Mouse (Mus musculus) liver, adult 2 months (tissue): ENCODE results near the gene Spats1. TPM values are rescaled to one million over a fixed set of nuclear protein-coding genes. Genes with fewer than 3 reads are reported as not detected.
"Not testable (repeated sequence)": the region's sequence is repeated elsewhere in the genome, so short reads cannot be mapped to it uniquely, and the experiment has no call there.

Experiments used
- DNase-seq: peaks from one replicate; pipeline ENCODE4 v3.0.0-alpha.2; 2011; ENCODE audit warnings: low read depth, low spot score; ENCODE audit errors: extremely low read depth
- H3K27ac ChIP-seq: fragments of 200-500 bp; replicated peaks from 2 replicates; pipeline ENCODE4 v1.5.1; 2012; ENCODE audit warnings: low read depth, mild to moderate bottlenecking, control low read depth, inconsistent platforms, low read length; ENCODE audit not compliant: insufficient read depth
- H3K27me3 ChIP-seq: fragments of 200-500 bp; 2 replicates; pipeline ENCODE4 v1.6.1; 2012; ENCODE audit warnings: mild to moderate bottlenecking, moderate library complexity, low read length, inconsistent platforms; ENCODE audit not compliant: control insufficient read depth, insufficient read depth
- H3K36me3 ChIP-seq: fragments of 200-500 bp; 2 replicates; pipeline ENCODE4 v1.6.1; 2012; ENCODE audit warnings: low read length, inconsistent platforms; ENCODE audit not compliant: control insufficient read depth, insufficient read depth
- H3K4me1 ChIP-seq: fragments of 200-500 bp; 2 replicates; pipeline ENCODE4 v1.6.1; 2011; ENCODE audit warnings: low read length; ENCODE audit not compliant: control insufficient read depth, insufficient read depth
- H3K4me3 ChIP-seq: fragments of 200-500 bp; 2 replicates; pipeline ENCODE4 v1.5.1; 2011; ENCODE audit warnings: low read depth, mild to moderate bottlenecking, control low read depth, low read length, moderate library complexity; ENCODE audit not compliant: insufficient read depth
- H3K79me2 ChIP-seq: fragments of 200-500 bp; 2 replicates; pipeline ENCODE4 v1.6.1; 2012; ENCODE audit warnings: inconsistent platforms, mild to moderate bottlenecking, low read length, moderate library complexity; ENCODE audit not compliant: control insufficient read depth, insufficient read depth
- H3K9ac ChIP-seq: fragments of 200-500 bp; 2 replicates; pipeline ENCODE4 v1.6.1; 2012; ENCODE audit warnings: low read depth, mild to moderate bottlenecking, control low read depth, inconsistent platforms, low read length
- CTCF ChIP-seq: fragments of 200-500 bp; IDR thresholded peaks from 2 replicates; pipeline ENCODE4 v1.5.1; 2011; ENCODE audit warnings: low read depth, low read length, control low read depth
- POLR2A ChIP-seq: fragments of 200-500 bp; IDR thresholded peaks from 2 replicates; pipeline ENCODE4 v1.6.1; 2011; ENCODE audit warnings: low read length, control low read depth; ENCODE audit not compliant: insufficient read depth; ENCODE audit errors: extremely low read depth
- WGBS: fragments of 180-500 bp; shearing (Covaris S2); methylation state at CpG from one replicate; pipeline ENCODE4 v1.1.7; 2018; 5-methylcytosine and 5-hydroxymethylcytosine counted together
- polyA plus RNA-seq: library from polyadenylated mRNA; depleted of rRNA; stranded (reverse); fragments of >200 nt; gene quantifications from 2 replicates; pipeline ENCODE4 v1.2.3, GENCODE M21; 2012
- total RNA-seq: library from RNA; depleted of rRNA; stranded (reverse); fragments of >200 nt; gene quantifications from 2 replicates; pipeline ENCODE4 v1.2.3, GENCODE M21; 2014

Spats1 gene
- total and polyA plus RNA-seq, 2 experiments, result not detected

- no peaks in the 10 kb centered on the region for H3K36me3 ChIP-seq
- DNase-seq, result no peak
- TF ChIP-seq CTCF, result no peak
- no peak for TF ChIP-seq POLR2A
- WGBS, result 87% methylated on average over 4 of the region's 4 CpGs
- no peaks in the 10 kb centered on the region for H3K79me2 ChIP-seq
- no peak overlapping the region for H3K9ac ChIP-seq
- H3K27me3 ChIP-seq, result no peaks in the 10 kb centered on the region
- no peaks in the 10 kb centered on the region for H3K4me1 ChIP-seq
- no peak overlapping the region for H3K4me3 ChIP-seq
- no peak overlapping the region for H3K27ac ChIP-seq
Observed at GRCm38 (mm10) chr17:45458516-45458915, 16.7 kb downstream of the Spats1 start.

DNA sequence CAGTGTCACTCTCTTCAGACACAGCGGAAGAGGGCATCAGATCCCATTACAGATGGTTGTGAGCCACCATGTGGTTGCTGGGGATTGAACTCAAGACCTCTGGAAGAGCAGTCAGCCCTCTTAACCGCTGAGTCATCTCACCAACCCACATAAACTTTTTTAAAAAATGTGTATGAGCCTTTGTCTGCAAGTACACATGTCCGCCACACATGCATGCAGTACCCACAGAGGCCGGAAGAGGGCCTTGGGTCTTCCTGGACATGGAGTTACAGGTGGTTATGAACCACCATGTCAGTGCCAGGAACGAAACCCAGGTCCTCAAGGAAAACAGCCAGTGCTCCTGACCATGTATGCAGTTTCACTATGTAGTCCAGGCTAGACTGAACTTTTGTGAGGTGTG, 17.7 kb downstream of the Spats1 start:
- Histone ChIP-seq H3K79me2 (no peaks in the 10 kb centered on the region), H3K27me3 (no peaks in the 10 kb centered on the region), H3K36me3 (no peaks in the 10 kb centered on the region), H3K4me1 (no peaks in the 10 kb centered on the region), H3K4me3 (no peak overlapping the region), H3K27ac (no peak overlapping the region), H3K9ac (no peak overlapping the region)
- DNase-seq, result no peak
- WGBS, result 94% methylated on average over 5 of the region's 5 CpGs
- TF ChIP-seq POLR2A, result no peak
- no peak for TF ChIP-seq CTCF

DNA sequence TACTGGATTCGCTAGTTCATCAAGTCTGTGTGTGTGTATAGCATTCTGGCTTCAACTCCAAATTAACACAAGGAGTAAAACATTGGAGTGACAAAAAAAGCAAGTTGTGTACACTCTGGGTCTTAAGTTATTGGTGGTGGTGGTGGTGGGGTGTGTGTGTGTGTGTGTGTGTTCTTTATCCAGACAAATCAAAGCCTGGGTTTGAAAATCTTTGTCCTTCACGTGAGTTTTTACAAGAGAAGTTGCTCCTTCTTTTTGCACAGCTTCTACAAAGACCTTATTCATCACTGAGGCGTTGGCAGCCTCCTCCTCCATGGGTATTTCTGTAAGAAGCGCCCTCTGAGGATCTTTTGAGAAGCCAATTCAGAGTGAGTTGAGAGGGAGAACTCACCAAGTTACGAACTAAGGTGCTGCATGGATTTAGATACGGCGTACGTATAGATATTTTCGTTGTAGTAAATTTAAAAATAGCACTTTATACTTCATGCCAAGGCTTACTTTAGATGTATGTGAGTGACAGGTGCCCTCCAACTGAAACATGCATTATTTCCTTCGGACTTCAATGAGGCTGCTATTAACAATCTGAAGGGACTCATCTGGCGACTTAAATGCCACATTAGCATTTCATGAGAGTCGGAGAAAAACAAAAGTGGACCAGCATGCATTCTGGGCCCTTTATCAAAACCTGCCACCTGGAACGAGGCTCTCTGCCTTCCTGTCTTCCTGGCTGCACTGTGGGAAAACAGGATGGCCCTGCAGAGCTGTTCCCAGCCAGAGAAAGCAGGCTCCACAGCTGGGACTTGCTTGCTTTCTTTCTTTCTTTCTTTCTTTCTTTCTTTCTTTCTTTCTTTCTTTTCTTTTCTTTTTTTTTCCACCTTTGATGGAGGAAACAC, 18.7 kb downstream of the Spats1 start:
- Histone ChIP-seq H3K27me3 (no peaks in the 10 kb centered on the region), H3K9ac (no peak overlapping the region), H3K79me2 (no peaks in the 10 kb centered on the region), H3K4me3 (no peak overlapping the region), H3K36me3 (no peaks in the 10 kb centered on the region), H3K27ac (no peak overlapping the region), H3K4me1 (no peaks in the 10 kb centered on the region)
- TF ChIP-seq CTCF, result no peak
- TF ChIP-seq POLR2A, result no peak
- WGBS, result 84% methylated on average over 13 of the region's 13 CpGs
- DNase-seq, result no peak

DNA sequence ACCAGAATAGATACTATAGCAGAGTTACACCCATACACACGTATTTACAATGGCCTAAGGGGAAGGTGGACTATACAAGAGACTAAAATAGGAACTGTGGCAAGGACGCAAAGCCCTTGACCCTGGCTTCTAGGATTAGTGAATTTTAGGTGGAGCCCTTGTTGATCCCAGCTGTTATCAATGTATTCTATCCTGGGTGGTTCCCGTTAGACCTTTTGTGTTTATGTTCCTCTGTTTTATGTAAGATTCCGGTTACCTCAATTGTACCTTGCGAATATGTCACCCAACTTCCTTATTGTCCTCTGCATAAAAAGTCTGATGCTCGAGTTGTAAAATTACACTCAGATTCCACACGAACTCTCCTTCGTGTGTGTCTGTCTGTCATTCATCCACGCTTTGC, 19.4 kb downstream of the Spats1 start:
- DNase-seq, H3K4me1 ChIP-seq, H3K9ac ChIP-seq, H3K27me3 ChIP-seq, H3K4me3 ChIP-seq, H3K36me3 ChIP-seq, H3K27ac ChIP-seq, H3K79me2 ChIP-seq: not testable (repeated sequence)
- 92% methylated on average over 9 of the region's 9 CpGs for WGBS

- WGBS, result 83% methylated on average over 2 of the region's 2 CpGs
- H3K27me3 ChIP-seq, result no peaks in the 10 kb centered on the region
- no peak overlapping the region for H3K27ac ChIP-seq
- no peaks in the 10 kb centered on the region for H3K79me2 ChIP-seq
- TF ChIP-seq POLR2A, result no peak
- TF ChIP-seq CTCF, result no peak
- H3K36me3 ChIP-seq, result no peaks in the 10 kb centered on the region
- no peak overlapping the region for H3K4me3 ChIP-seq
- no peak for DNase-seq
- H3K4me1 ChIP-seq, result no peaks in the 10 kb centered on the region
- H3K9ac ChIP-seq, result no peak overlapping the region
Observed at GRCm38 (mm10) chr17:45454794-45455193, 20.4 kb downstream of the Spats1 start.

- no peaks in the 10 kb centered on the region for H3K79me2 ChIP-seq
- no peak overlapping the region for H3K27ac ChIP-seq
- H3K9ac ChIP-seq, result no peak overlapping the region
- DNase-seq, result no peak
- H3K4me3 ChIP-seq, result no peak overlapping the region
- WGBS, result 100% methylated on average over 1 of the region's 1 CpGs
- H3K27me3 ChIP-seq, result no peaks in the 10 kb centered on the region
- H3K36me3 ChIP-seq, result no peaks in the 10 kb centered on the region
- no peaks in the 10 kb centered on the region for H3K4me1 ChIP-seq
- TF ChIP-seq POLR2A, result no peak
- no peak for TF ChIP-seq CTCF
Observed at GRCm38 (mm10) chr17:45452271-45452670, 22.9 kb downstream of the Spats1 start.
